Mouse (Mus musculus) heart, postnatal 10 days (tissue): ENCODE results near the gene 9030025P20Rik. TPM values are rescaled to one million over a fixed set of nuclear protein-coding genes. Genes with fewer than 3 reads are reported as not detected.

Experiments used
- total RNA-seq, 2 experiments: library from RNA; stranded (reverse); gene quantifications; 2 replicates each; pipeline ENCODE4 v1.2.3; 2021

The 9030025P20Rik gene
- total RNA-seq, 2 experiments from 2014 or later, result 2.5 to 5.0 TPM

Other genes with a start within 250 kb of the 9030025P20Rik start
- 1 to 10 TPM; 1.1 to 2.5 TPM for gene Wdr27, start 35.3 kb upstream of the 9030025P20Rik start, total RNA-seq
- gene 1600012H06Rik, start 35.3 kb upstream of the 9030025P20Rik start, total RNA-seq, result 10 to 100 TPM; 15.7 to 17.7 TPM
- 10 to 100 TPM; 60.4 to 61.3 TPM for gene Phf10, start 17.2 kb upstream of the 9030025P20Rik start, total RNA-seq
- not detected for gene Gm3417, start 322 bp downstream of the 9030025P20Rik start, total RNA-seq
- gene Gm3435, start 31.7 kb downstream of the 9030025P20Rik start, total RNA-seq, result 1 to 10 TPM; 2.5 to 3.4 TPM
- 10 to 100 TPM; 35.3 to 36.1 TPM for gene Ermard, start 62.7 kb downstream of the 9030025P20Rik start, total RNA-seq
- 1 to 10 TPM in 1 of 2 experiments, under 1 TPM in 1; 0.57 to 1.2 TPM for gene Tcte3, start 63.0 kb downstream of the 9030025P20Rik start, total RNA-seq
- 1 to 10 TPM; 1.8 TPM for gene Gm3448, start 63.1 kb downstream of the 9030025P20Rik start, total RNA-seq